Mouse (Mus musculus): ENCODE measurements around the gene Fxyd7. TPM values are rescaled to one million over a fixed set of nuclear protein-coding genes. Genes with fewer than 3 reads are reported as not detected.

The Fxyd7 gene
- polyA plus RNA-seq, 1 experiment from 2014 or later: 21.6 TPM

GRCm38 (mm10) chr7:31057071-31057470 lies 5.8 kb upstream of the Fxyd7 start, which contains the start of gene Fxyd1:
Gene Fxyd1 (minus strand): TSS chr7:31057199.
- WGBS: 84% methylated on average over 2 of the region's 2 CpGs
- Histone ChIP-seq H3K4me3 (replicated peaks) (no peak within 1 kb of the TSS), H3K9me3 (no peaks in the 10 kb centered on the region), H3K27ac (peak within 1 kb of the TSS; percentile 57), H3K4me2 (no peak within 1 kb of the TSS), H3K4me1 (peaks cover 33% of the 10 kb centered on the region), H3K36me3 (no peaks in the 10 kb centered on the region), H3K9ac (0 out of 2 replicates have a peak within 1 kb of the TSS, but pooled peaks have one; percentile 2), H3K27me3 (replicated peaks) (peaks cover 9% of the 10 kb centered on the region)
- no peak for ATAC-seq (ENCODE audit: insufficient read depth, low FRiP score, low read depth)

DNA sequence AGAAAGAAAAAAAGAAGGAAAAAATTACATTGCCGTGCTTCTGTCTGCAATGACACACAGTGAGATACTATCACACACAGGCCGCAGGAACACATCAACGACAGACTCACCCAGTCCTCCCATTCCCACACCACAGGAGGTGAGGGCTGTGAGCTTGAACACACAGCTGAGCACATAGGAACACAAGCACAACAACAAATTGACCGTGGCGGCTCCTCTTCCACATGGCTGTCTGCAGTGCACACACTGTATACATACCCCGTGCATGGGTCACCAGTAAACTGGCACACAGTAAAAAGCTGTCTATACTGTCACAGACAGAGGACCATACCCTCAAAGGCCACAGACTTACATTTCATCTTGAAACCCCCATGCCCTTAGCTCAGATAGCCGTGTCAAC lies 5.2 kb upstream of the Fxyd7 start:
- Histone ChIP-seq H3K9me3 (no peaks in the 10 kb centered on the region), H3K9ac (no peak overlapping the region), H3K4me1 (peaks cover 38% of the 10 kb centered on the region), H3K4me2 (no peak overlapping the region), H3K27me3 (replicated peaks) (peaks cover 15% of the 10 kb centered on the region), H3K4me3 (replicated peaks) (no peak overlapping the region), H3K27ac (peak overlapping the region; percentile 57), H3K36me3 (no peaks in the 10 kb centered on the region)
- WGBS: 76% methylated on average over 7 of the region's 7 CpGs
- ATAC-seq (ENCODE audit: insufficient read depth, low FRiP score, low read depth): no peak

DNA sequence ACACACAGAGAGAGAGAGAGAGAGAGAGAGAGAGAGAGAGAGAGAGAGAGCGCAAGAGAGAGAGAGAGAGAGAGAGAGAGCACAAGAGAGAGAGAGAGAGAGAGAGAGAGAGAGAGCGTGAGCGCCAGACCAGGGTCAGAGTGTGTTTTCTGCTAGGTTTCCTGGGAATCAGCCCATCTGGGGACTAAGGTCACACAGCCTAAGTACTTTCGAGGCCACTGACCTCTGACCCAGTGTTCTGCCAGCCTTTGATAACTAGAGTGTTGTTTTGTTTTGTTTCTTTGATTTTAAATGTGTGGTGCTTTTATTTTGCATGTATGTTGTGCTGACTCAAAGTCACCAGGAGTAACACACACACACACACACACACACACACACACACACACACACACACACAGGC lies 4.6 kb upstream of the Fxyd7 start:
- Histone ChIP-seq H3K4me1 (peaks cover 44% of the 10 kb centered on the region), H3K4me2 (no peak overlapping the region)
- WGBS: 35% methylated on average over 4 of the region's 4 CpGs

GRCm38 (mm10) chr7:31055354-31055824 lies 4.1 kb upstream of the Fxyd7 start:
- ATAC-seq (ENCODE audit: insufficient read depth, low FRiP score, low read depth): peak; percentile 83
- Histone ChIP-seq H3K27ac (peak overlapping the region; percentile 80), H3K9me3 (no peaks in the 10 kb centered on the region), H3K9ac (peak overlapping the region; percentile 16; the same call in 1 of the 2 replicates), H3K4me2 (peak overlapping the region; percentile 48), H3K36me3 (no peaks in the 10 kb centered on the region), H3K4me1 (peaks cover 48% of the 10 kb centered on the region), H3K4me3 (replicated peaks) (peak overlapping the region; percentile 38), H3K27me3 (replicated peaks) (peaks cover 25% of the 10 kb centered on the region)
- 8% methylated on average over 10 of the region's 10 CpGs for WGBS

More for the DNA sequence above, 4.6 kb upstream of the Fxyd7 start:
- H3K9ac ChIP-seq: no peak overlapping the region
- H3K4me3 ChIP-seq (replicated peaks): no peak overlapping the region
- H3K27ac ChIP-seq: peak overlapping the region; percentile 57
- H3K9me3 ChIP-seq: no peaks in the 10 kb centered on the region
- no peaks in the 10 kb centered on the region for H3K36me3 ChIP-seq
- ATAC-seq (ENCODE audit: insufficient read depth, low FRiP score, low read depth): no peak
- H3K27me3 ChIP-seq (replicated peaks): peaks cover 21% of the 10 kb centered on the region

DNA sequence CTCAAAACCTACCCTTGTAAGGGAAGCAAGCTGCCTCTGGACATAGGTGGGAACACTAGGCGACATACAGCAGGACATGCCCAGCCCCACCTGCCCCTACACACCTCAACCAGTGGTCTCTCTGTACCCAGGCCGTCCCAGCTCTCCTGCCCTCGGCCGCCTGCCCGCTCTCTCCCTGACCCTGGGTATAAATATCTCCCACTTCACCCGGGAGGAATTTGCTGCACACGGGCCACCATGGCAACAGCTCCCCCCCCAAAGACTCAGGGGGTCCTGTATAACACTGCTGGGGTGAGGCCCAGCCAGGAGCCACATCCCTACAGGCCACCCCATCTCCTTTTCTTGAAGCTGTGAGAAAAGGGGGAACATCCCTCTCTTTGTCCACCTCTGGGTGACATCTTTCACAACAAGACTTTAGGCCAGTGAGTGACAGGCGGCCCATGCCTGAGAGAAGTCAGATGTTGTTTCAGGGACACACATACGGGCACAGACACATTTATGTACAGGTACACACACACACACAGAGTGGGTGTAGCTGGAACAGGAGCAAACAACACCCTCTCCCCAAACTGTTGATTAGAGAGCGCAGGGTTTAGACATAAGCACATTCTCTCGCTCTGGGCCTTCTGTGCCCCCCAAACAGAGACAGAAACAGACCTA lies 3.5 kb upstream of the Fxyd7 start:
- Histone ChIP-seq H3K27ac (peak overlapping the region; percentile 80), H3K4me3 (replicated peaks) (peak overlapping the region; percentile 38), H3K9ac (peak overlapping the region; percentile 16; the same call in 1 of the 2 replicates), H3K9me3 (no peaks in the 10 kb centered on the region), H3K4me1 (peaks cover 54% of the 10 kb centered on the region), H3K4me2 (peak overlapping the region; percentile 48), H3K36me3 (no peaks in the 10 kb centered on the region), H3K27me3 (replicated peaks) (peaks cover 27% of the 10 kb centered on the region)
- 43% methylated on average over 11 of the region's 11 CpGs for WGBS
- ATAC-seq (ENCODE audit: insufficient read depth, low FRiP score, low read depth): no peak

DNA sequence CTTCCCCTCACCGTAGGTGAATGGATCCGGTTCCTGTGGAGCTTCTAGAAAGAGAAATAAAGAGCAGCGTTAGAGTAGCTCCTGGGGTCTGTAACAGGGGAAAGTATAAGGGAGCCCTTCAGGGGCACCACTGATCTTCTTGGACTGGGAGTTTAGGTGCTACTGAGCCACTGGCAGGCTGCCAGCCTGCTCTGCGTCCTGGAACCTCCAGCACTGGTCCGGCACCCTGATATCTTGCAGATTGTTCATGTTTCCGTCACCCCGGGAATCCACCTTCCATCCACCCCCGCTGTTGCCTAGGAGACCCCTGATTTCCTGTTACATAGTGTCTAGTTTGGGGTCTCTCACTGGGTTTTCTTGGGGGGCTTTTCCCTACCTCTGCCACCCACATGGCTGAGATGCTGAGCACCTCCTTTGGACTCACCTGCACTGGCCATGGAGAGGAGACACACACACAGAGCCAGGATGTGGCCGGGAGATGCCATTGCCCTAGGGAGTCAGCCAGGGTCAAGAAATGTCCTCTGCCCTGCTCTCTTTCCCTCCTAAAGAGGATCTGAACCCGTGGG lies 2.7 kb upstream of the Fxyd7 start:
- Histone ChIP-seq H3K9me3 (no peaks in the 10 kb centered on the region), H3K4me3 (replicated peaks) (no peak overlapping the region), H3K4me2 (peak overlapping the region; percentile 48), H3K4me1 (peaks cover 56% of the 10 kb centered on the region), H3K9ac (no peak overlapping the region), H3K27ac (no peak overlapping the region), H3K27me3 (replicated peaks) (peaks cover 32% of the 10 kb centered on the region), H3K36me3 (no peaks in the 10 kb centered on the region)
- 40% methylated on average over 10 of the region's 10 CpGs for WGBS
- ATAC-seq (ENCODE audit: insufficient read depth, low FRiP score, low read depth): no peak

DNA sequence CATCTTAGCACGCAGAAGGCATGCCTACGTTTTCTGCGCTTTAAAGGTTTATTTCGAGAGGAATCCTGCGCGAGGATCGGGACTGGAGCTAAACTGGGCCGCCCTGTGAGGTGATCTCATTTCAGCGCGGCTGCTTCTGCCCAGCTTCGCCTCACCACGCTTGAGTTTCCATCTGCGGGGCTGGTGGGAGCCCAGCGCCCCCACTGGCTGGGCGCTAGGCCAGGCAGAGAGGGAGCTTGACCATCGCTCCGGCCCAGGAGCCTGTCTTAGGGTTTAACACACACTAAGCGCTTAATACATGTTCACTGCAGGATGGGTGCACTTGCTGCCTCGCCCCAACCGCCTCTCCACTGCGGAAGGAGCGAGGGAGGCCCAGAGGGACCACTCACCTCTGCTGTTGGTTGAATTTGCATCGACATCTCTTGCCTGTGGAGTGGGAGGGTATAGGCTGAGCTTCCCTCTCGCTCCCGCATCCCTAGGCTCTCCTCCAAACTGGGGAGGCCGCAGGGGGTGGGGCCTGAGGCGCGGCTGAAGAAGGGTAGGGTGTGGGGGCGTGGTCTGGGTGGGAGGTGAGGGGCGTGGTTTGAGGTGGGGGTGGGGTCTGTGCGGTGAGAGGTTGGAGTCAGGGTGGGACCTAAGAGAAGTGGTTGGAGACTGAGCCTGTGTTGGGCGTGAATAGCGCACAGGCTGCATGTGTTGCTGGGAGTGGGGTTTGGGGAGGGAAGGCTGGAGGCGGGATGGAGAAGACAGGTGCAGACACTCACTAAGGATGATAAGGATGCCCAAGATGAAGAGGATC lies 1.6 kb upstream of the Fxyd7 start:
- Histone ChIP-seq H3K4me2 (peak overlapping the region; percentile 36), H3K27me3 (replicated peaks) (peaks cover 32% of the 10 kb centered on the region), H3K9ac (no peak overlapping the region), H3K4me3 (replicated peaks) (no peak overlapping the region; the same call in 1 of the 2 replicates), H3K4me1 (peaks cover 56% of the 10 kb centered on the region), H3K36me3 (no peaks in the 10 kb centered on the region), H3K9me3 (no peaks in the 10 kb centered on the region), H3K27ac (no peak overlapping the region)
- 3% methylated on average over 34 of the region's 34 CpGs for WGBS
- ATAC-seq (ENCODE audit: insufficient read depth, low FRiP score, low read depth): peak; percentile 12; the same call in 1 of the 2 replicates

DNA sequence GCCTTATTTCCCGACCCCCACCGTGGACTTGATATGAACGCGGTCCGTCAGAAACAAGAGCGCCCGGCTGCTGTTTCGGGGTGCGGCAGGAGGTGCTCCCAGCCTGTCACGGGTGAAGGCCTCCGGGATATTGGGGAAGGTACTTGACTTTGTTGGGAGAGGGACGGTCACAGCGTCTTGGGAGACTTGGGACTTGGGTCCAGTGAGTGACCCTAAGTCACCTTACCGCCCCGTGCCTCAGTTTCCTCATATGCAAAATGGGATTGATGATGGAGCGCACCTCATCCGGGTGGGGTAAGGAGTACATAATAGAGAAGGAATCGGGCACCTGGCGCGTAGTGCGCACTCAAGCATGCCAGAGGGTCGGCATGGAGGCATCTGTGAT lies 976 bp upstream of the Fxyd7 start:
- no peak overlapping the region; the same call in 1 of the 2 replicates for H3K4me3 ChIP-seq (replicated peaks)
- peaks cover 56% of the 10 kb centered on the region for H3K4me1 ChIP-seq
- no peaks in the 10 kb centered on the region for H3K9me3 ChIP-seq
- H3K4me2 ChIP-seq: peak overlapping the region; percentile 36
- H3K9ac ChIP-seq: no peak overlapping the region
- no peak for ATAC-seq (ENCODE audit: insufficient read depth, low FRiP score, low read depth)
- 7% methylated on average over 22 of the region's 22 CpGs for WGBS
- no peak overlapping the region for H3K27ac ChIP-seq
- H3K36me3 ChIP-seq: no peaks in the 10 kb centered on the region
- peaks cover 32% of the 10 kb centered on the region for H3K27me3 ChIP-seq (replicated peaks)

- WGBS: 2% methylated on average over 9 of the region's 9 CpGs
- ATAC-seq (ENCODE audit: insufficient read depth, low FRiP score, low read depth): no peak
- Histone ChIP-seq H3K27me3 (replicated peaks) (peaks cover 32% of the 10 kb centered on the region), H3K4me1 (peaks cover 56% of the 10 kb centered on the region), H3K4me3 (replicated peaks) (peak overlapping the region; percentile 27), H3K4me2 (peak overlapping the region; percentile 44), H3K9me3 (no peaks in the 10 kb centered on the region), H3K36me3 (no peaks in the 10 kb centered on the region), H3K9ac (no peak overlapping the region), H3K27ac (no peak overlapping the region)
Observed at GRCm38 (mm10) chr7:31050921-31051320, 346 bp downstream of the Fxyd7 start.

DNA sequence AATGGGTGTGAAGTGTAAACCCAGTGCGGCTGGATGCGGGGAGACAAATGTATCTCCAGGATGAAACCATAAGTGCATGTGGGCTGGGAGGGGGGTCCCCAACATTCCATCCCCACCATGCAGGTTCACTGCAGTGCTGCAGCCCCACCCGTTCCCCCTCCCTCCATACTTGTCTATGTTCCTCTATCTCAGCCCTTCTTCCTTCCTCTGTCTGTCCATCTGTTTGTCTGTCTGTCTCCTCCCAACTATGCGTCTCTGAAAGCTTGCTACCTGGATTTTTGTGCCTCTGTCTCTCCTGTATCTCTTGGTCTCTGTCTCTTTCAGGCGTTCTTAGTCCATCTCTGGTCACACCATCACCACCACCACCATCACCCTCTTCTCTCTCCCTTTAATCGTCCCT lies 780 bp downstream of the Fxyd7 start:
- Histone ChIP-seq H3K4me2 (peak overlapping the region; percentile 44), H3K4me3 (replicated peaks) (peak overlapping the region; percentile 27), H3K27me3 (replicated peaks) (peaks cover 32% of the 10 kb centered on the region), H3K27ac (no peak overlapping the region), H3K36me3 (no peaks in the 10 kb centered on the region), H3K9me3 (no peaks in the 10 kb centered on the region), H3K4me1 (peaks cover 56% of the 10 kb centered on the region), H3K9ac (no peak overlapping the region)
- 3% methylated on average over 6 of the region's 6 CpGs for WGBS
- ATAC-seq (ENCODE audit: insufficient read depth, low FRiP score, low read depth): no peak

GRCm38 (mm10) chr7:31049846-31050281 lies 1.4 kb downstream of the Fxyd7 start:
- H3K4me2 ChIP-seq: peak overlapping the region; percentile 44
- no peaks in the 10 kb centered on the region for H3K36me3 ChIP-seq
- H3K4me3 ChIP-seq (replicated peaks): peak overlapping the region; percentile 27
- H3K4me1 ChIP-seq: peaks cover 50% of the 10 kb centered on the region
- no peaks in the 10 kb centered on the region for H3K9me3 ChIP-seq
- H3K9ac ChIP-seq: no peak overlapping the region
- no peak overlapping the region for H3K27ac ChIP-seq
- 0 out of 2 replicates have a peak, but pooled peaks have one; percentile 12 for ATAC-seq (ENCODE audit: insufficient read depth, low FRiP score, low read depth)
- peaks cover 32% of the 10 kb centered on the region for H3K27me3 ChIP-seq (replicated peaks)
- under 1% methylated on average over 13 of the region's 15 CpGs for WGBS

All from stomach, embryonic 15.5 days (tissue).